Mouse (Mus musculus): ENCODE measurements around the gene Tagap. TPM values are rescaled to one million over a fixed set of nuclear protein-coding genes. Genes with fewer than 3 reads are reported as not detected.
"Not testable (repeated sequence)": the region's sequence is repeated elsewhere in the genome, so short reads cannot be mapped to it uniquely, and the experiment has no call there.

The Tagap gene
- polyA plus RNA-seq, 1 experiment: 0.39 TPM

GRCm38 (mm10) chr17:7929279-7929678, 3.5 kb downstream of the Tagap start:
- no peak overlapping the region for H3K4me3 ChIP-seq (replicated peaks; ENCODE audit: insufficient read depth, low read depth, low read length)
- DNase-seq: no peak
- H3K4me1 ChIP-seq (ENCODE audit: control insufficient read depth, insufficient read depth, low read length): no peaks in the 10 kb centered on the region
- no peaks in the 10 kb centered on the region for H3K27me3 ChIP-seq (ENCODE audit: control insufficient read depth, insufficient read depth, low read length)
- no peak for TF ChIP-seq CTCF (IDR thresholded peaks at IDR 0.05; ENCODE audit: borderline replicate concordance, insufficient read depth, low read depth, low read length)
- TF ChIP-seq POLR2A (IDR thresholded peaks at IDR 0.05; ENCODE audit: borderline replicate concordance, insufficient read depth, low read length): no peak
- WGBS: 35% methylated on average over 8 of the region's 8 CpGs
- H3K27ac ChIP-seq (ENCODE audit: insufficient read depth, low read length): no peak overlapping the region

GRCm38 (mm10) chr17:7931096-7931990, 5.5 kb downstream of the Tagap start:
- Histone ChIP-seq H3K4me1 (ENCODE audit: control insufficient read depth, insufficient read depth, low read length) (no peaks in the 10 kb centered on the region), H3K27ac (ENCODE audit: insufficient read depth, low read length) (no peak overlapping the region), H3K4me3 (replicated peaks; ENCODE audit: insufficient read depth, low read depth, low read length) (no peak overlapping the region), H3K27me3 (ENCODE audit: control insufficient read depth, insufficient read depth, low read length) (no peaks in the 10 kb centered on the region)
- no peak for DNase-seq
- no peak for TF ChIP-seq POLR2A (IDR thresholded peaks at IDR 0.05; ENCODE audit: borderline replicate concordance, insufficient read depth, low read length)
- no peak for TF ChIP-seq CTCF (IDR thresholded peaks at IDR 0.05; ENCODE audit: borderline replicate concordance, insufficient read depth, low read depth, low read length)
- 70% methylated on average over 13 of the region's 13 CpGs for WGBS

DNA sequence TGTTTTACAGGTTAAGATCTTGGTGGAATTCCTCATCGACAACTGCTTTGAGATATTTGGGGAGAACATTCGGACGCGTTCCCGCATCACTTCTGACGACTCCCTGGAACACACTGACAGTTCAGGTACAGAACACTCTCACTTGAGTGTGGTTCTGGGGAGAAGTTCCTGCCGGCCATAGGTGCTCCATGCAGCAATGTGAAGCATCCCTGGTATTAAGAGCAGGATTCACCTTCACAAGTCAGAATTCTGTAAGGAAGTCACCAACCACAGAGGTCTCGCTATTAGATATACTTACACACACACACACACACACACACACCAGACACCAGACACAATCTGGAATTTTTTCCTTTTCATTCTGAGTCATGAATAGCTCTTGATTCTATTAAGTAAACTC, 6.3 kb downstream of the Tagap start:
- not testable (repeated sequence) for H3K27ac ChIP-seq (ENCODE audit: insufficient read depth, low read length); H3K4me1 ChIP-seq (ENCODE audit: control insufficient read depth, insufficient read depth, low read length)
- 76% methylated on average over 7 of the region's 8 CpGs for WGBS

GRCm38 (mm10) chr17:7939640-7940039, 13.8 kb downstream of the Tagap start:
- 59% methylated on average over 8 of the region's 8 CpGs for WGBS
- no peak for DNase-seq
- TF ChIP-seq POLR2A (IDR thresholded peaks at IDR 0.05; ENCODE audit: borderline replicate concordance, insufficient read depth, low read length) (no peak), CTCF (IDR thresholded peaks at IDR 0.05; ENCODE audit: borderline replicate concordance, insufficient read depth, low read depth, low read length) (no peak)

More for the DNA sequence above, 6.3 kb downstream of the Tagap start:
- not testable (repeated sequence) for H3K4me3 ChIP-seq (replicated peaks; ENCODE audit: insufficient read depth, low read depth, low read length); DNase-seq; H3K27me3 ChIP-seq (ENCODE audit: control insufficient read depth, insufficient read depth, low read length)

GRCm38 (mm10) chr17:7945117-7946052, 19.6 kb downstream of the Tagap start, which contains the start of gene Rsph3a:
Gene Rsph3a (plus strand): TSS chr17:7945614.
- peak; percentile 87 to 90 for DNase-seq
- 2% methylated on average over 58 of the region's 58 CpGs for WGBS
- TF ChIP-seq POLR2A (IDR thresholded peaks at IDR 0.05; ENCODE audit: borderline replicate concordance, insufficient read depth, low read length): peak; percentile 40; the same call in 1 of the 2 replicates
- not testable (repeated sequence) for H3K4me1 ChIP-seq (ENCODE audit: control insufficient read depth, insufficient read depth, low read length); H3K27me3 ChIP-seq (ENCODE audit: control insufficient read depth, insufficient read depth, low read length)
- peak within 1 kb of the TSS; percentile 89 for H3K27ac ChIP-seq (ENCODE audit: insufficient read depth, low read length)
- peak within 1 kb of the TSS; percentile 96 for H3K4me3 ChIP-seq (replicated peaks; ENCODE audit: insufficient read depth, low read depth, low read length)

More at GRCm38 (mm10) chr17:7939640-7940039, 13.8 kb downstream of the Tagap start:
- Histone ChIP-seq H3K27me3 (ENCODE audit: control insufficient read depth, insufficient read depth, low read length) (no peaks in the 10 kb centered on the region), H3K27ac (ENCODE audit: insufficient read depth, low read length) (no peak overlapping the region), H3K4me1 (ENCODE audit: control insufficient read depth, insufficient read depth, low read length) (no peaks in the 10 kb centered on the region), H3K4me3 (replicated peaks; ENCODE audit: insufficient read depth, low read depth, low read length) (no peak overlapping the region)

DNA sequence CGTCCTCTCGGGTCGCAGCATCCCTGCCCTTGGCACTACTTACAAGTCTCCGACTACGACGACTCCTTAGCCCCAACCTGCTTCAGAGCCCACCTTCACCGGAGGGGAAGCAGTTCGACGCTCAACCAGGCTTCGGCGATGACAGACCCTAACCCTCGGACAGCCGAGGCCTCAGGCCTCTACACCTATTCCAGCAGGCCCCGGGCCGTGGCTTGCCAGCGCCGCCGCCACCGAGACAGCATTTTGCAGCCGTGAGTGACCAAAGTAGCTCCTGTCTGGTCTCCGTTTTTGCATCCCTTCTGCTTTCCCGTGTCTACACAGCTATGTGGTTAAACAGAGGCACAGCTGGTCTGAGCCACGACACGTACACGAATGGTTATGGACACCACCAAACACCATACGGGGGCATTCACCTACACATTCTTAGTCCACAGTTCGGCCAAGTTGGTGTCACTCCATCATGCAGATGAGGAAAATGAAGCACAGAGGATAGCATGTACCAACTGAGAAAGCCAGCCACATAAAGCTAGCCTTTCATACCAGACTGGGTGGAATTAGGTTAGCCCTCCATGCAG, 20.3 kb downstream of the Tagap start:
- H3K4me1 ChIP-seq (ENCODE audit: control insufficient read depth, insufficient read depth, low read length); DNase-seq; H3K27me3 ChIP-seq (ENCODE audit: control insufficient read depth, insufficient read depth, low read length): not testable (repeated sequence)
- H3K27ac ChIP-seq (ENCODE audit: insufficient read depth, low read length): peak overlapping the region; percentile 66; the same call in 1 of the 2 replicates
- peak overlapping the region; percentile 96 for H3K4me3 ChIP-seq (replicated peaks; ENCODE audit: insufficient read depth, low read depth, low read length)
- 0% methylated on average over 20 of the region's 27 CpGs for WGBS

DNA sequence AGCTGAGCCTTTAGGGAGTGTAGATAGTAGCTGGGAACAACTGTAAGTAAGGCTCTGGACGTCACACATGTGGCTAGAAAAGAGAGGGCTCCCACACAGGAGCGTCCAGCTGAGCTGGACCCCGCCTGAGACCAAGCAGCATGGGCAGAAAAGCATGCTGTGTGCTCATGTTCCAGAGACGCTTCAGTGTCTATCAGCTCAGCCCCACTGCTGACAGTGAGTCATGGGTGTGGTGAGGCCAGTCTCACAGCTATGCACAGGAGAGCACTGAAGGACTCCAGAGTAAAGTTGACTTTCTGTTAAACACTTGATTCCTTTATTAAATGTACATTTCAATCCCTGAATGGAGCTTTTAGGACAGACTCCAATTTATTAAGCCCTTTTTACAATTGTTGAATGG, 25.5 kb downstream of the Tagap start:
- H3K4me1 ChIP-seq (ENCODE audit: control insufficient read depth, insufficient read depth, low read length); DNase-seq; H3K4me3 ChIP-seq (replicated peaks; ENCODE audit: insufficient read depth, low read depth, low read length); H3K27ac ChIP-seq (ENCODE audit: insufficient read depth, low read length); H3K27me3 ChIP-seq (ENCODE audit: control insufficient read depth, insufficient read depth, low read length): not testable (repeated sequence)
- WGBS: no CpG with 5 or more reads among the region's 4 CpGs

- WGBS: 96% methylated on average over 9 of the region's 9 CpGs
- not testable (repeated sequence) for H3K4me1 ChIP-seq (ENCODE audit: control insufficient read depth, insufficient read depth, low read length); DNase-seq; H3K27me3 ChIP-seq (ENCODE audit: control insufficient read depth, insufficient read depth, low read length); H3K4me3 ChIP-seq (replicated peaks; ENCODE audit: insufficient read depth, low read depth, low read length); H3K27ac ChIP-seq (ENCODE audit: insufficient read depth, low read length)
Measured at GRCm38 (mm10) chr17:7957242-7957641, 31.4 kb downstream of the Tagap start.

DNA sequence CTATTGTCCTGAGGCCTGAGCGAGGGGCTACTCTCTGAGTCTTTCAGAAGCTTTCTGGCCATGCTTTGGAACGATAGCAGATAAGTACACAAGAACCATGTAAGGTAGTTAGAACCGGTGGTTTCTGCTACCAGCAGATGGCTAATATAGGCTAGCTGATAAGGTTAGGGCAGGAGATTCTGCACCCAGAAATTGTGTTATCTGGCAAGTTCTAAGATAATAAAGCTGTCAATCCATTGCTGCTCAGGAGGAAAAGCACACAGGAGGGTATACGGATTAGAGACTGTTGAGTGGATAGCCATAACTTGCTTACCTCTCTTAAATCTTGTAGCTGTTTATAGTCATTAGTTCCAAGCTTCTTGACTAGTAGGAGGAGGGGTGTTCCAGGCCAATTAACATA, 37.5 kb downstream of the Tagap start:
- WGBS: 98% methylated on average over 4 of the region's 4 CpGs
- H3K4me3 ChIP-seq (replicated peaks; ENCODE audit: insufficient read depth, low read depth, low read length); H3K27me3 ChIP-seq (ENCODE audit: control insufficient read depth, insufficient read depth, low read length); DNase-seq; H3K27ac ChIP-seq (ENCODE audit: insufficient read depth, low read length); H3K4me1 ChIP-seq (ENCODE audit: control insufficient read depth, insufficient read depth, low read length): not testable (repeated sequence)

DNA sequence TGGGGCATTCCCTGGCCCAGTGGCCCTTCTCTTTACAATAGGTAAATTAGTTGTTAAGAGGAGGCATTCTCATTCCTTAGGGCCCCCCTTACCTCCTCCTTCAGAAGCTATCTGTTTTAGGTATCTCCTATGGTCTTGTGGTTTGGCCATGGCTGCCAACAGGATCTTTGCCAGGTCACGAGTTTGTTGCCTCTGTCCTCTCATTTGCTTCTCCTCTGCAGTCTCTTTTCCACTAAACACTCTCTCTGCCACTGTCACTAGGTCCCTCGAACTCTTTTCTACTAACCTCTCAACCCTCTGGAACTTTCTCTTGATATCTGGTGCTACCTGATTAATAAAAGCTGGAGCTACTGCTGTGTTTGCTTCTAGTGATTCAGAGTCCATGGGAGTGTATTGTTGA, 38.6 kb downstream of the Tagap start:
- DNase-seq; H3K27ac ChIP-seq (ENCODE audit: insufficient read depth, low read length); H3K27me3 ChIP-seq (ENCODE audit: control insufficient read depth, insufficient read depth, low read length); H3K4me3 ChIP-seq (replicated peaks; ENCODE audit: insufficient read depth, low read depth, low read length); H3K4me1 ChIP-seq (ENCODE audit: control insufficient read depth, insufficient read depth, low read length): not testable (repeated sequence)
- 75% methylated on average over 2 of the region's 2 CpGs for WGBS

DNA sequence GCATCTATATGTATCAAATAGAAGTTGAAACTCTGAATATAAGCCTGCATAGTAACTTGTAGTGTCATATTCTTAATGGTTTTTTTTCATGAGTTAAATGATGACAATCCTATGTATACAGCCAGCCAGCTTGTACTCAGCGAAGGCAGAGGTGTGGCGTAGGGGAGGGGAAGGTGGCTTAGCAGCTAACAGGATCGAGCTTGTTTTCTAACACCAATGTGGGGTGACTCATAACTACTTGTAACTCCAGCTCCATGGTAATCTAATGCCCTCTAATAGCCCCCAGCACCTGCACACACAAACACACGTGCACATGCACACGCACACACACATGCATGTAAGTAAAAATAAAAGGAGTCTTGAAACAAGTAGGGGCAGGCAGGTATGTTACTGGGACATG, 42.7 kb downstream of the Tagap start:
- DNase-seq; H3K4me1 ChIP-seq (ENCODE audit: control insufficient read depth, insufficient read depth, low read length); H3K4me3 ChIP-seq (replicated peaks; ENCODE audit: insufficient read depth, low read depth, low read length); H3K27ac ChIP-seq (ENCODE audit: insufficient read depth, low read length); H3K27me3 ChIP-seq (ENCODE audit: control insufficient read depth, insufficient read depth, low read length): not testable (repeated sequence)
- 100% methylated on average over 4 of the region's 5 CpGs for WGBS

All from cerebellum, adult 2 months (tissue).